Mouse (Mus musculus) CH12.LX (cell line): ENCODE data around the gene Raf1.

Source experiments
- CTCF ChIP-seq, 2 experiments: IDR thresholded peaks in 1 of 2; conservative IDR thresholded peaks in 1 of 2; 2 replicates each; pipeline ENCODE4 v1.5.1; 2011 to 2012; ENCODE audit warnings: low read depth in 2 of 2, low read length in 2 of 2, improper control_type of control experiment in 1 of 2, inconsistent platforms in 1 of 2, mild to moderate bottlenecking in 1 of 2, moderate library complexity in 1 of 2
- EP300 ChIP-seq: IDR thresholded peaks from 2 replicates; pipeline ENCODE4 v1.6.1; 2011; ENCODE audit warnings: low read length, improper control_type of control experiment
- ETS1 ChIP-seq: conservative IDR thresholded peaks from 2 replicates; pipeline ENCODE4 v1.6.1; 2012; ENCODE audit warnings: low read depth, mild to moderate bottlenecking, inconsistent platforms, low read length, improper control_type of control experiment, moderate library complexity
- POLR2A ChIP-seq: IDR thresholded peaks from 2 replicates; pipeline ENCODE4 v1.6.1; 2011; ENCODE audit warnings: low read depth, mild to moderate bottlenecking, improper control_type of control experiment, low read length
- RAD21 ChIP-seq: IDR thresholded peaks from 2 replicates; pipeline ENCODE4 v1.6.1; 2011; ENCODE audit warnings: low read depth, mild to moderate bottlenecking, low read length, improper control_type of control experiment, moderate library complexity

- TF ChIP-seq CTCF (conservative IDR thresholded peaks at IDR 0.05 in 1 of 2, IDR thresholded peaks at IDR 0.05 in 1 of 2; ENCODE audit: low read depth in 2 of 2, low read length in 2 of 2) (no peak), RAD21 (no peak), EP300 (no peak), ETS1 (no peak), POLR2A (peak; percentile 92)
These were observed at the start of gene Raf1 for GRCm38 (mm10) chr6:115676452-115677128.
